Mouse (Mus musculus) induced T-regulatory cell, adult 2 months (primary cell): ENCODE measurements at regions not wholly inside any gene's neighbourhood (a gene's known extent, or its start where the extent isn't known, plus 50 kb on each side); places are given as distances from the start of the nearest gene placed in this dataset.

Source experiments
- DNase-seq: peaks from one replicate; pipeline ENCODE4 v3.0.0-alpha.2; 2012; ENCODE audit warnings: low read depth

- DNase-seq, result peak; percentile 74
Measured at GRCm38 (mm10) chr3:62159031-62159430, 179.1 kb upstream of the Arhgef26 start.

GRCm38 (mm10) chr3:62170647-62171046, 167.5 kb upstream of the Arhgef26 start:
- no peak for DNase-seq

GRCm38 (mm10) chr3:62187807-62188509, 150.2 kb upstream of the Arhgef26 start:
- no peak for DNase-seq

GRCm38 (mm10) chr3:62192466-62192865, 145.7 kb upstream of the Arhgef26 start:
- DNase-seq, result no peak

GRCm38 (mm10) chr3:62194421-62194820, 143.7 kb upstream of the Arhgef26 start:
- no peak for DNase-seq

- no peak for DNase-seq
Measured at GRCm38 (mm10) chr3:62196679-62197078, 141.5 kb upstream of the Arhgef26 start.

- no peak for DNase-seq
Measured at GRCm38 (mm10) chr3:62215806-62216205, 122.3 kb upstream of the Arhgef26 start.

- no peak for DNase-seq
Measured at GRCm38 (mm10) chr3:62217335-62217734, 120.8 kb upstream of the Arhgef26 start.

- no peak for DNase-seq
Measured at GRCm38 (mm10) chr3:62227697-62228096, 110.4 kb upstream of the Arhgef26 start.

GRCm38 (mm10) chr3:62228156-62228555, 110.0 kb upstream of the Arhgef26 start:
- DNase-seq, result no peak

- no peak for DNase-seq
Measured at GRCm38 (mm10) chr3:62241031-62241430, 97.1 kb upstream of the Arhgef26 start.

- no peak for DNase-seq
Measured at GRCm38 (mm10) chr3:62271703-62272102, 66.4 kb upstream of the Arhgef26 start.

GRCm38 (mm10) chr3:62278279-62278678, 59.9 kb upstream of the Arhgef26 start:
- DNase-seq, result no peak

GRCm38 (mm10) chr3:62280960-62281359, 57.2 kb upstream of the Arhgef26 start:
- DNase-seq, result no peak
